Mouse (Mus musculus): ENCODE data around the gene Acsm4. TPM values are rescaled to one million over a fixed set of nuclear protein-coding genes. Genes with fewer than 3 reads are reported as not detected.
A peak's percentile ranks its signal among the peaks of the same experiment; 100 is the strongest.
"Not testable (repeated sequence)": the region's sequence is repeated elsewhere in the genome, so short reads cannot be mapped to it uniquely, and the experiment has no call there.

Gene Acsm4
- polyA plus RNA-seq, 1 experiment from 2014 or later = not detected

GRCm38 (mm10) chr7:119694926-119695325, 5.1 kb downstream of the Acsm4 start:
- no peaks in the 10 kb centered on the region for H3K4me1 ChIP-seq (replicated peaks; ENCODE audit: control insufficient read depth, insufficient read depth, low read length)
- no peaks in the 10 kb centered on the region for H3K36me3 ChIP-seq (ENCODE audit: control insufficient read depth, insufficient read depth, low read length)
- no peak for DNase-seq (ENCODE audit: low spot score)
- H3K9me3 ChIP-seq (ENCODE audit: control insufficient read depth, low read length) = no peaks in the 10 kb centered on the region
- H3K4me2 ChIP-seq = no peak overlapping the region
- H3K9ac ChIP-seq (ENCODE audit: low read depth, low read length) = no peak overlapping the region
- H3K27me3 ChIP-seq (replicated peaks; ENCODE audit: control insufficient read depth, insufficient read depth, low read length) = no peaks in the 10 kb centered on the region
- no peak for ATAC-seq (replicated peaks; ENCODE audit: low FRiP score)
- no peak overlapping the region for H3K27ac ChIP-seq (ENCODE audit: low read depth, low read length)
- no peak overlapping the region for H3K4me3 ChIP-seq (ENCODE audit: low read depth, low read length)
- 84% methylated on average over 1 of the region's 1 CpGs for WGBS

- Histone ChIP-seq H3K9me3 (ENCODE audit: control insufficient read depth, low read length) (no peaks in the 10 kb centered on the region), H3K4me1 (replicated peaks; ENCODE audit: control insufficient read depth, insufficient read depth, low read length) (no peaks in the 10 kb centered on the region), H3K9ac (ENCODE audit: low read depth, low read length) (no peak overlapping the region), H3K4me2 (no peak overlapping the region), H3K36me3 (ENCODE audit: control insufficient read depth, insufficient read depth, low read length) (peaks cover 29% of the 10 kb centered on the region), H3K4me3 (ENCODE audit: low read depth, low read length) (no peak overlapping the region), H3K27me3 (replicated peaks; ENCODE audit: control insufficient read depth, insufficient read depth, low read length) (no peaks in the 10 kb centered on the region), H3K27ac (ENCODE audit: low read depth, low read length) (no peak overlapping the region)
- DNase-seq (ENCODE audit: low spot score) = no peak
- 91% methylated on average over 7 of the region's 7 CpGs for WGBS
- ATAC-seq (replicated peaks; ENCODE audit: low FRiP score) = no peak
These were observed 24.3 kb downstream of the Acsm4 start for GRCm38 (mm10) chr7:119714111-119714510.

- under 1% methylated on average over 60 of the region's 60 CpGs for WGBS
These were observed 30.6 kb downstream of the Acsm4 start, which contains the start of gene Thumpd1 for GRCm38 (mm10) chr7:119720253-119720946. TSS of gene Thumpd1 (minus strand) at chr7:119720798.

GRCm38 (mm10) chr7:119720947-119721310, 31.1 kb downstream of the Acsm4 start:
- DNase-seq (ENCODE audit: low spot score) (no peak), ATAC-seq (replicated peaks; ENCODE audit: low FRiP score) (peak; percentile 33)
- Histone ChIP-seq H3K9me3 (ENCODE audit: control insufficient read depth, low read length) (no peaks in the 10 kb centered on the region), H3K4me2 (peak overlapping the region; percentile 71), H3K36me3 (ENCODE audit: control insufficient read depth, insufficient read depth, low read length) (peaks cover 24% of the 10 kb centered on the region), H3K9ac (ENCODE audit: low read depth, low read length) (peak overlapping the region; percentile 71), H3K4me1 (replicated peaks; ENCODE audit: control insufficient read depth, insufficient read depth, low read length) (peaks cover 6% of the 10 kb centered on the region; the same call in 1 of the 2 replicates), H3K4me3 (ENCODE audit: low read depth, low read length) (peak overlapping the region; percentile 69), H3K27ac (ENCODE audit: low read depth, low read length) (no peak overlapping the region), H3K27me3 (replicated peaks; ENCODE audit: control insufficient read depth, insufficient read depth, low read length) (no peaks in the 10 kb centered on the region)
- WGBS = 15% methylated on average over 8 of the region's 8 CpGs

More at GRCm38 (mm10) chr7:119720253-119720946, 30.6 kb downstream of the Acsm4 start, which contains the start of gene Thumpd1:
- H3K36me3 ChIP-seq (ENCODE audit: control insufficient read depth, insufficient read depth, low read length) = peaks cover 29% of the 10 kb centered on the region
- no peaks in the 10 kb centered on the region for H3K27me3 ChIP-seq (replicated peaks; ENCODE audit: control insufficient read depth, insufficient read depth, low read length)
- peaks cover 6% of the 10 kb centered on the region; the same call in 1 of the 2 replicates for H3K4me1 ChIP-seq (replicated peaks; ENCODE audit: control insufficient read depth, insufficient read depth, low read length)
- H3K9me3 ChIP-seq (ENCODE audit: control insufficient read depth, low read length) = no peaks in the 10 kb centered on the region
- no peak within 1 kb of the TSS for H3K27ac ChIP-seq (ENCODE audit: low read depth, low read length)
- DNase-seq (ENCODE audit: low spot score) (peak; percentile 91), ATAC-seq (replicated peaks; ENCODE audit: low FRiP score) (peak; percentile 91)
- H3K4me3 ChIP-seq (ENCODE audit: low read depth, low read length) = peak within 1 kb of the TSS; percentile 69
- H3K9ac ChIP-seq (ENCODE audit: low read depth, low read length) = peak within 1 kb of the TSS; percentile 71
- H3K4me2 ChIP-seq = peak within 1 kb of the TSS; percentile 71

GRCm38 (mm10) chr7:119727621-119728020, 37.8 kb downstream of the Acsm4 start:
- WGBS = 73% methylated on average over 2 of the region's 2 CpGs
- no peaks in the 10 kb centered on the region for H3K36me3 ChIP-seq (ENCODE audit: control insufficient read depth, insufficient read depth, low read length)
- DNase-seq (ENCODE audit: low spot score) (no peak), ATAC-seq (replicated peaks; ENCODE audit: low FRiP score) (no peak)
- H3K4me1 ChIP-seq (replicated peaks; ENCODE audit: control insufficient read depth, insufficient read depth, low read length) = no peaks in the 10 kb centered on the region
- H3K4me3 ChIP-seq (ENCODE audit: low read depth, low read length) = no peak overlapping the region
- H3K9ac ChIP-seq (ENCODE audit: low read depth, low read length) = no peak overlapping the region
- H3K27me3 ChIP-seq (replicated peaks; ENCODE audit: control insufficient read depth, insufficient read depth, low read length) = no peaks in the 10 kb centered on the region
- no peak overlapping the region for H3K4me2 ChIP-seq
- no peak overlapping the region for H3K27ac ChIP-seq (ENCODE audit: low read depth, low read length)
- H3K9me3 ChIP-seq (ENCODE audit: control insufficient read depth, low read length) = no peaks in the 10 kb centered on the region

GRCm38 (mm10) chr7:119731262-119731661, 41.4 kb downstream of the Acsm4 start:
- 85% methylated on average over 4 of the region's 4 CpGs for WGBS
- not testable (repeated sequence) for DNase-seq (ENCODE audit: low spot score); H3K27ac ChIP-seq (ENCODE audit: low read depth, low read length); H3K9ac ChIP-seq (ENCODE audit: low read depth, low read length); H3K4me2 ChIP-seq; ATAC-seq (replicated peaks; ENCODE audit: low FRiP score); H3K27me3 ChIP-seq (replicated peaks; ENCODE audit: control insufficient read depth, insufficient read depth, low read length); H3K36me3 ChIP-seq (ENCODE audit: control insufficient read depth, insufficient read depth, low read length); H3K4me1 ChIP-seq (replicated peaks; ENCODE audit: control insufficient read depth, insufficient read depth, low read length); H3K4me3 ChIP-seq (ENCODE audit: low read depth, low read length); H3K9me3 ChIP-seq (ENCODE audit: control insufficient read depth, low read length)

- Histone ChIP-seq H3K9ac (ENCODE audit: low read depth, low read length) (no peak overlapping the region), H3K36me3 (ENCODE audit: control insufficient read depth, insufficient read depth, low read length) (no peaks in the 10 kb centered on the region), H3K27ac (ENCODE audit: low read depth, low read length) (no peak overlapping the region), H3K27me3 (replicated peaks; ENCODE audit: control insufficient read depth, insufficient read depth, low read length) (no peaks in the 10 kb centered on the region), H3K9me3 (ENCODE audit: control insufficient read depth, low read length) (no peaks in the 10 kb centered on the region), H3K4me1 (replicated peaks; ENCODE audit: control insufficient read depth, insufficient read depth, low read length) (no peaks in the 10 kb centered on the region), H3K4me3 (ENCODE audit: low read depth, low read length) (no peak overlapping the region), H3K4me2 (no peak overlapping the region)
- WGBS = 79% methylated on average over 2 of the region's 2 CpGs
- no peak for DNase-seq (ENCODE audit: low spot score)
- ATAC-seq (replicated peaks; ENCODE audit: low FRiP score) = no peak; the same call in 1 of the 2 replicates
These were observed 49.1 kb downstream of the Acsm4 start for GRCm38 (mm10) chr7:119738877-119739276.

- not testable (repeated sequence) for DNase-seq (ENCODE audit: low spot score); H3K27me3 ChIP-seq (replicated peaks; ENCODE audit: control insufficient read depth, insufficient read depth, low read length); H3K9me3 ChIP-seq (ENCODE audit: control insufficient read depth, low read length); ATAC-seq (replicated peaks; ENCODE audit: low FRiP score); H3K27ac ChIP-seq (ENCODE audit: low read depth, low read length); H3K9ac ChIP-seq (ENCODE audit: low read depth, low read length); H3K4me1 ChIP-seq (replicated peaks; ENCODE audit: control insufficient read depth, insufficient read depth, low read length); H3K36me3 ChIP-seq (ENCODE audit: control insufficient read depth, insufficient read depth, low read length)
- peak overlapping the region; percentile 43 for H3K4me2 ChIP-seq
- peak overlapping the region; percentile 36 for H3K4me3 ChIP-seq (ENCODE audit: low read depth, low read length)
- under 1% methylated on average over 21 of the region's 44 CpGs for whole genome bisulfite sequencing
These were observed 50.1 kb downstream of the Acsm4 start for GRCm38 (mm10) chr7:119739798-119740468.

Data from liver, embryonic 11.5 days (tissue).